In the genomic region with DNA sequence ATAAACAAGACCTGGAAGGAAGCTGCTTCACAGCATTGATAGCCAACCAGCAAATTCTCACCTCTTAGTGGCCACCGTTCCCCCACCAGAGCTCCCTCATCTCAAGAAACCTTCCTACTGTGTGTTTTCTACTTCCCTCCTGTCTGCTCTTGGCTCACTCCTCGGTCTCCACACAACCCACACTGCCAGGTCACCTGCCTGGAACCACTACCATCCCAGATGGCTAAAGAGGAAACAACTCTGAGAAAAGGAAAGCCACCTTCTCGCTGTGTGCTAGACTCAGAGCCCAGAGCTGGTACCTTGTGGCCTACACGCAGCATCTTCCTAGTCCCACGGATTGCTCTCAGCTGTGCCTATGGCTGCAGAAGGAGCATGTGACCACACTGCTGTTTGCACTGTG, we compare ENCODE assay signal across 9 mouse cellular contexts.
"Had no signal": no experiment of that assay in that cellular context is flagged by ENCODE, and none has a peak within 500 bp of the region (broad histone marks: within the 10 kb centered on the region; RNA-seq: fewer than 3 reads in every experiment).

No protein-coding gene starts in this region.

- ATAC-seq: liver, embryonic 12.5 days had no signal

- DNase-seq: kidney, postnatal 25 days; layer of hippocampus, adult 9-11 months; liver; lung, adult 18-20 months; lung, postnatal 10 days; lung, postnatal 36 days; midbrain, embryonic 14.5 days; thymus, postnatal 25 days had no signal
